Mouse (Mus musculus): ENCODE data around the gene Tsc22d4.
"Not testable (repeated sequence)": the region's sequence is repeated elsewhere in the genome, so short reads cannot be mapped to it uniquely, and the experiment has no call there.

Gene Tsc22d4

GRCm38 (mm10) chr5:137745214-137746171 lies at the start of gene Tsc22d4:
Tsc22d4 (plus strand) TSS chr5:137745730.
- in situ Hi-C loops (cut with MboI, MseI): no loop called here

- in situ Hi-C loops (cut with MboI, MseI): no loop called here
Observed at GRCm38 (mm10) chr5:137695930-137696329, 49.6 kb upstream of the Tsc22d4 start.

- in situ Hi-C loops (cut with MboI, MseI): no loop called here
Observed at GRCm38 (mm10) chr5:137699080-137699479, 46.5 kb upstream of the Tsc22d4 start.

GRCm38 (mm10) chr5:137699850-137700249 lies 45.7 kb upstream of the Tsc22d4 start:
- in situ Hi-C loops (cut with MboI, MseI): no loop called here

GRCm38 (mm10) chr5:137705242-137705641 lies 40.3 kb upstream of the Tsc22d4 start:
- in situ Hi-C loops (cut with MboI, MseI): no loop called here

GRCm38 (mm10) chr5:137706913-137707633 lies 38.5 kb upstream of the Tsc22d4 start:
- in situ Hi-C loops (cut with MboI, MseI): no loop called here

GRCm38 (mm10) chr5:137713454-137713853 lies 32.1 kb upstream of the Tsc22d4 start:
- in situ Hi-C loops (cut with MboI, MseI): no loop called here

- in situ Hi-C loops (cut with MboI, MseI): no loop called here
Observed at GRCm38 (mm10) chr5:137715685-137716084, 29.8 kb upstream of the Tsc22d4 start.

GRCm38 (mm10) chr5:137718020-137718790 lies 27.3 kb upstream of the Tsc22d4 start:
- in situ Hi-C loops (cut with MboI, MseI): no loop called here

GRCm38 (mm10) chr5:137719088-137719487 lies 26.4 kb upstream of the Tsc22d4 start:
- in situ Hi-C loops (cut with MboI, MseI): no loop called here

GRCm38 (mm10) chr5:137720558-137721164 lies 24.9 kb upstream of the Tsc22d4 start:
- in situ Hi-C loops (cut with MboI, MseI): not testable (repeated sequence)

GRCm38 (mm10) chr5:137723840-137724239 lies 21.7 kb upstream of the Tsc22d4 start:
- in situ Hi-C loops (cut with MboI, MseI): no loop called here

- in situ Hi-C loops (cut with MboI, MseI): no loop called here
Observed at GRCm38 (mm10) chr5:137726767-137727166, 18.8 kb upstream of the Tsc22d4 start.

- in situ Hi-C loops (cut with MboI, MseI): no loop called here
Observed at GRCm38 (mm10) chr5:137733638-137734288, 11.8 kb upstream of the Tsc22d4 start.

- in situ Hi-C loops (cut with MboI, MseI): no loop called here
Observed at GRCm38 (mm10) chr5:137734289-137735061, 11.1 kb upstream of the Tsc22d4 start.

- in situ Hi-C loops (cut with MboI, MseI): no loop called here
Observed at GRCm38 (mm10) chr5:137737400-137737940, 8.1 kb upstream of the Tsc22d4 start.

- in situ Hi-C loops (cut with MboI, MseI): no loop called here
Observed at GRCm38 (mm10) chr5:137738516-137738915, 7.0 kb upstream of the Tsc22d4 start.

- in situ Hi-C loops (cut with MboI, MseI): no loop called here
Observed at GRCm38 (mm10) chr5:137739471-137739870, 6.1 kb upstream of the Tsc22d4 start.

- in situ Hi-C loops (cut with MboI, MseI): no loop called here
Observed at GRCm38 (mm10) chr5:137740506-137740905, 5.0 kb upstream of the Tsc22d4 start.
